ENCODE assay signal across 24 mouse cellular contexts in the genomic region with DNA sequence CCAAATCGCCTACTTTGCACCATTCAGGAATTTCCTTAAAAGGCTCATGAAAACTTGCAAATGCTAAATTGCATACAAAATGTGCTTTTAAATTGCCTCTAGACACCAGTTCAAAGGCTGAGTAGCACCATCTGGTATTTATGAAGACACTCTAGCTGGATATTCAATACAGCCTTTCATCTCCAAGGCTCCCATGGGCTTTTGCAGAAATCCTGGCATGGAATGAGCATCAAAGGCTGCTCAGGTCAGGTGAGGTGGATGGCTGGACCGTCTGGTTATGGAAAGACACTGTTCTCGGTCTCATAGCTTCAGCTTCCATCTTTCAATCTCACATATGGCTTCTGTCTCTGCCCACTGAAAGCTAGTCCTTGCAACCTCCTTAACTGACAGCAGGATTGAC.
DNase-seq lines count a peak whose midpoint lies in the region; ATAC-seq lines count a peak whose summit lies in the region.
"Had no signal": no experiment of that assay in that cellular context is flagged by ENCODE, and none has a peak within 500 bp of the region (broad histone marks: within the 10 kb centered on the region; RNA-seq: fewer than 3 reads in every experiment).

No protein-coding gene starts in this region.

- no peak overlapping the region for H3K9ac ChIP-seq in embryonic facial prominence, embryonic 11.5 days (replicated peaks; ENCODE audit: low read length)
- H3K9ac ChIP-seq: embryonic facial prominence, embryonic 15.5 days; heart, embryonic 13.5 days; hindbrain, embryonic 12.5 days had no signal

- DNase-seq in cerebellum, postnatal 14 days: peak; percentile 10 to 26
- DNase-seq in cerebellum, adult 8-10 months: no peak
- DNase-seq in brain, adult 2 months (ENCODE audit: low read depth, low spot score): peak; percentile 43
- peak; percentile 21 for DNase-seq in embryo, embryonic 10.5 days (ENCODE audit: low spot score)
- DNase-seq in embryonic facial prominence, embryonic 11.5 days (ENCODE audit: low spot score): peak; percentile 51
- no peak for DNase-seq in lung, postnatal 4 days
- DNase-seq in left cerebral cortex, adult 8-10 months (ENCODE audit: low spot score in 2 of 2): no peak
- DNase-seq: adrenal gland, postnatal 14 days; cerebellum, adult 11 months; cerebellum, adult 9-10 months; gastrocnemius, postnatal 14 days; heart, postnatal 36 days; kidney, adult 11 months; kidney, adult 9 months had no signal

- no peak overlapping the region for H3K4me2 ChIP-seq in embryonic facial prominence, embryonic 11.5 days (ENCODE audit: low read depth, low read length)
- H3K4me2 ChIP-seq: embryonic facial prominence, embryonic 15.5 days; heart, embryonic 13.5 days; hindbrain, embryonic 12.5 days had no signal

- WGBS in embryonic facial prominence, embryonic 11.5 days: 38% methylated on average over 3 of the region's 3 CpGs

- H3K36me3 ChIP-seq in embryonic facial prominence, embryonic 11.5 days (replicated peaks; ENCODE audit: control insufficient read depth, insufficient read depth, low read depth, low read length): no peaks in the 10 kb centered on the region
- H3K36me3 ChIP-seq: embryonic facial prominence, embryonic 15.5 days; forebrain, embryonic 10.5 days; heart, embryonic 13.5 days; hindbrain, embryonic 12.5 days had no signal

- H3K27ac ChIP-seq in embryonic facial prominence, embryonic 11.5 days (replicated peaks; ENCODE audit: low read depth, low read length): no peak overlapping the region
- H3K27ac ChIP-seq: embryonic facial prominence, embryonic 15.5 days; forebrain, embryonic 10.5 days; heart, embryonic 13.5 days; hindbrain, embryonic 12.5 days had no signal

- ATAC-seq in embryonic facial prominence, embryonic 11.5 days (replicated peaks; ENCODE audit: insufficient number of reproducible peaks, low FRiP score, low TSS enrichment, low read depth): no peak; the same call in 1 of the 2 replicates
- ATAC-seq: activated CD4-positive, CD25-positive, alpha-beta regulatory T cell, adult 4 months; forebrain, embryonic 14.5 days; hindbrain, embryonic 16.5 days; Patski had no signal

- H3K4me1 ChIP-seq in embryonic facial prominence, embryonic 11.5 days (ENCODE audit: control insufficient read depth, insufficient read depth, low read length): no peaks in the 10 kb centered on the region
- H3K4me1 ChIP-seq: embryonic facial prominence, embryonic 15.5 days; forebrain, embryonic 10.5 days; heart, embryonic 13.5 days; hindbrain, embryonic 12.5 days had no signal

- H3K27me3 ChIP-seq in embryonic facial prominence, embryonic 11.5 days (ENCODE audit: control insufficient read depth, insufficient read depth, low read length): no peaks in the 10 kb centered on the region
- H3K27me3 ChIP-seq: CH12.LX; embryonic facial prominence, embryonic 15.5 days; heart, embryonic 13.5 days; hindbrain, embryonic 12.5 days; Patski had no signal

- H3K9me3 ChIP-seq in embryonic facial prominence, embryonic 11.5 days (replicated peaks; ENCODE audit: control insufficient read depth, low read length): no peaks in the 10 kb centered on the region
- H3K9me3 ChIP-seq: embryonic facial prominence, embryonic 15.5 days; forebrain, embryonic 10.5 days; heart, embryonic 13.5 days; hindbrain, embryonic 12.5 days had no signal

- no peak overlapping the region for H3K4me3 ChIP-seq in embryonic facial prominence, embryonic 11.5 days (ENCODE audit: low read depth, low read length)
- H3K4me3 ChIP-seq: embryonic facial prominence, embryonic 15.5 days; erythroblast, embryonic 14.5 days; forebrain, embryonic 10.5 days; heart, embryonic 13.5 days; hindbrain, embryonic 12.5 days had no signal

Comparison
In these comparisons a context has a peak if more than half of its experiments do, and no peak if none do; other contexts are left out.
1. DNase-seq: peak in cerebellum, postnatal 14 days (2 of 2), brain, adult 2 months (single experiment), embryo, embryonic 10.5 days (single experiment) and embryonic facial prominence, embryonic 11.5 days (single experiment); none in cerebellum, adult 8-10 months (single experiment), lung, postnatal 4 days (0 of 2) and left cerebral cortex, adult 8-10 months (0 of 2).